Mouse (Mus musculus) midbrain, embryonic 16.5 days (tissue): ENCODE results near the gene Mical2. TPM values are rescaled to one million over a fixed set of nuclear protein-coding genes. Genes with fewer than 3 reads are reported as not detected.

Experiments
- ATAC-seq: fragments of 200-750 bp; cut with Nextera tagmentation; 2 replicates; pipeline ENCODE4 v1.8.0; 2017; ENCODE audit warnings: moderate TSS enrichment
- H3K27ac ChIP-seq: fragments of 300-500 bp; sonication (generic); 2 replicates; pipeline ENCODE4 v1.5.1; 2014; ENCODE audit warnings: mild to moderate bottlenecking, low read length, mixed read lengths
- H3K27me3 ChIP-seq: fragments of 300-500 bp; sonication (generic); 2 replicates; pipeline ENCODE4 v1.6.1; 2014; ENCODE audit warnings: low read depth, low read length, mixed read lengths; ENCODE audit not compliant: control insufficient read depth, insufficient read depth
- H3K36me3 ChIP-seq: fragments of 300-500 bp; sonication (generic); 2 replicates; pipeline ENCODE4 v1.6.1; 2014; ENCODE audit warnings: mild to moderate bottlenecking, low read length, moderate library complexity, mixed read lengths; ENCODE audit not compliant: control insufficient read depth, insufficient read depth
- H3K4me1 ChIP-seq: fragments of 300-500 bp; sonication (generic); 2 replicates; pipeline ENCODE4 v1.6.1; 2014; ENCODE audit warnings: mild to moderate bottlenecking, low read length, mixed read lengths; ENCODE audit not compliant: control insufficient read depth, insufficient read depth
- H3K4me2 ChIP-seq: fragments of 300-500 bp; sonication (generic); 2 replicates; pipeline ENCODE4 v1.6.1; 2014; ENCODE audit warnings: mild to moderate bottlenecking, low read length, mixed read lengths
- H3K4me3 ChIP-seq: fragments of 300-500 bp; sonication (generic); 2 replicates; pipeline ENCODE4 v1.5.1; 2014; ENCODE audit warnings: low read depth, mild to moderate bottlenecking, low read length, moderate library complexity, mixed read lengths
- H3K9ac ChIP-seq: fragments of 300-500 bp; sonication (generic); 2 replicates; pipeline ENCODE4 v1.6.1; 2014; ENCODE audit warnings: low read depth, low read length, mixed read lengths
- H3K9me3 ChIP-seq: fragments of 300-500 bp; sonication (generic); replicated peaks from 2 replicates; pipeline ENCODE4 v1.6.1; 2014; ENCODE audit warnings: mild to moderate bottlenecking, low read length, mixed read lengths; ENCODE audit not compliant: control insufficient read depth, poor library complexity, severe bottlenecking
- WGBS: fragments of 180-500 bp; shearing (Covaris S2); extraction: QIAGEN DNeasy Blood & Tissue Kit; methylation state at CpG from one replicate; pipeline ENCODE4 v1.1.7; 2014; 5-methylcytosine and 5-hydroxymethylcytosine counted together
- polyA plus RNA-seq: library from polyadenylated mRNA; unstranded; fragments of >200 nt; fragmentation: Nextera tagmentation; extraction: Ambion mirVana; gene quantifications from 2 replicates; pipeline ENCODE4 v1.2.1, GENCODE M21; 2015

The Mical2 gene
- polyA plus RNA-seq, 1 experiment from 2014 or later: 5.1 TPM

DNA sequence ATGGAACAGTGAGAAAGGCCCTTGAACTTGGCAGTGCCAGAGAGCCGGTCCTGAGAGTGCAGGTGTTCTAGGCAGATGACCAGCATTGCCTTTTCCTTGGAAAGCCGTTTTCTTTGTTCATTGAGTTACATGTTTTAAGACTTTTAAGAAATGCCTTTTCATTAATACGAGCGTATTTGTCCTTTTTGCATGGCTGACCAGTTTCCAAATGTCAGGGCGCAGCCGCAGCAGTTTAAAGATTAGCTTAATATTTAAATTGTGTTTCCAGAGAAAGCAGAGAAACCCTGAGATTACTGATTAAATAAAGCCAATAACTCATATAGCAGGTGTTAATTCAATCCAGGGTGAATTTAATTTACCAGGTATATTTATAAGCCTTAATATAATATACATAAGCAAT is 187.6 kb downstream of the Mical2 start:
- H3K36me3 ChIP-seq: no peaks in the 10 kb centered on the region
- no peak overlapping the region for H3K4me3 ChIP-seq
- H3K9me3 ChIP-seq: no peaks in the 10 kb centered on the region
- peaks cover 16% of the 10 kb centered on the region for H3K4me1 ChIP-seq
- H3K9ac ChIP-seq: no peak overlapping the region
- 71% methylated on average over 6 of the region's 6 CpGs for WGBS
- H3K27ac ChIP-seq: no peak overlapping the region
- ATAC-seq: no peak
- no peak overlapping the region for H3K4me2 ChIP-seq
- no peaks in the 10 kb centered on the region for H3K27me3 ChIP-seq

DNA sequence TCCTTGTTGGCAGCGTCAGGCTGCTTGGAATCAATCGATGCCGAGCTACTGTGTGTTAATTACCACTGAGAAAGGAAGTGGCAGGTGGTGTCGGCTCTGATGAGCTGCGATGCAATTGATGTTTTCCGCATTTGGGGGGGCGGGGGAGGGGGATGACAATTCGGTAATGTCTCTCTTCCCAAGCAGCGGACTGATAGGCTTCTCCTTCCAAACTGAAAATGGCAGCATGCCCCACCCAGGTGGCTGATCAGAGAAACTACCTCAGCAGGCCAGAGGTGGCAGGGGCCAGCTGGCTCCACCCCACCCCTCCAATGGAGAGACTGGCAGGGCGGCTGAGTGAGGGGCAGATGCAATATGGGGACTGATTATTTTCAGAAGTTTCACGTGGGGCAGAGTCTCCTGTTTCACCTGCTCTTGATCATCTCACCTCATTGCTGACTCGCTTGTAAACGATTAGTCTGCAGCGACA is 190.4 kb downstream of the Mical2 start:
- 12% methylated on average over 14 of the region's 14 CpGs for WGBS
- no peaks in the 10 kb centered on the region for H3K9me3 ChIP-seq
- H3K36me3 ChIP-seq: no peaks in the 10 kb centered on the region
- H3K27ac ChIP-seq: peak overlapping the region; percentile 12
- H3K27me3 ChIP-seq: no peaks in the 10 kb centered on the region
- H3K4me1 ChIP-seq: peaks cover 16% of the 10 kb centered on the region
- no peak overlapping the region for H3K4me3 ChIP-seq
- no peak overlapping the region for H3K9ac ChIP-seq
- ATAC-seq: peak; percentile 23; the same call in 1 of the 2 replicates
- H3K4me2 ChIP-seq: peak overlapping the region; percentile 6

GRCm38 (mm10) chr7:112416730-112417513 is 191.3 kb downstream of the Mical2 start:
- Histone ChIP-seq H3K4me2 (no peak overlapping the region), H3K36me3 (no peaks in the 10 kb centered on the region), H3K27me3 (no peaks in the 10 kb centered on the region), H3K9me3 (no peaks in the 10 kb centered on the region), H3K9ac (no peak overlapping the region), H3K4me1 (peaks cover 16% of the 10 kb centered on the region), H3K27ac (peak overlapping the region; percentile 12; the same call in 1 of the 2 replicates), H3K4me3 (no peak overlapping the region)
- 6% methylated on average over 6 of the region's 7 CpGs for WGBS
- ATAC-seq: 0 out of 2 replicates have a peak, but pooled peaks have one; percentile 50

DNA sequence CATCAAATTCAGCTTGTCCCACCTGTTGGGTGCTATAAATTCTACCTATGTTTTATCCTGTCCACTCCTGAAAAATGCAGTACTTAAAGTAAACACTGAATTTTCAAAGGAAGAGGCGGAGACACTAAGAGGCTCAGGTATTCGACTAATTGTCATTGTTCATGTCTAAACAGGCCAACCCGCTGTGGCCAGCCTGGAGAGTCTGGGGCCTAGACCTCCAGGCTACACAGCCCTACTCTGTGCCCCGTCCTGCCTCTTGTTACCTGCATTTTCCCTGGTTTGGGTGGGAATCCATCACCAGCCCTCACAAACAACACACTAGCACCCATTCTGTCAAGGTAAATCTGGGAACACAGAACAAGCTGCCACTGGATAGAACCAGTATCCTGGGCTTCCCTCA is 191.9 kb downstream of the Mical2 start:
- no peak overlapping the region for H3K27ac ChIP-seq
- ATAC-seq: 0 out of 2 replicates have a peak, but pooled peaks have one; percentile 42
- H3K4me3 ChIP-seq: no peak overlapping the region
- H3K4me2 ChIP-seq: no peak overlapping the region
- H3K27me3 ChIP-seq: no peaks in the 10 kb centered on the region
- 72% methylated on average over 4 of the region's 4 CpGs for WGBS
- H3K9me3 ChIP-seq: no peaks in the 10 kb centered on the region
- no peaks in the 10 kb centered on the region for H3K36me3 ChIP-seq
- H3K9ac ChIP-seq: no peak overlapping the region
- H3K4me1 ChIP-seq: peaks cover 16% of the 10 kb centered on the region

- H3K27ac ChIP-seq: no peak overlapping the region
- 87% methylated on average over 4 of the region's 4 CpGs for WGBS
- no peaks in the 10 kb centered on the region for H3K36me3 ChIP-seq
- H3K9ac ChIP-seq: no peak overlapping the region
- H3K9me3 ChIP-seq: no peaks in the 10 kb centered on the region
- no peak for ATAC-seq
- no peak overlapping the region for H3K4me2 ChIP-seq
- no peak overlapping the region for H3K4me3 ChIP-seq
- no peaks in the 10 kb centered on the region for H3K27me3 ChIP-seq
- peaks cover 6% of the 10 kb centered on the region for H3K4me1 ChIP-seq
These were observed 197.8 kb downstream of the Mical2 start for GRCm38 (mm10) chr7:112423438-112423837.

DNA sequence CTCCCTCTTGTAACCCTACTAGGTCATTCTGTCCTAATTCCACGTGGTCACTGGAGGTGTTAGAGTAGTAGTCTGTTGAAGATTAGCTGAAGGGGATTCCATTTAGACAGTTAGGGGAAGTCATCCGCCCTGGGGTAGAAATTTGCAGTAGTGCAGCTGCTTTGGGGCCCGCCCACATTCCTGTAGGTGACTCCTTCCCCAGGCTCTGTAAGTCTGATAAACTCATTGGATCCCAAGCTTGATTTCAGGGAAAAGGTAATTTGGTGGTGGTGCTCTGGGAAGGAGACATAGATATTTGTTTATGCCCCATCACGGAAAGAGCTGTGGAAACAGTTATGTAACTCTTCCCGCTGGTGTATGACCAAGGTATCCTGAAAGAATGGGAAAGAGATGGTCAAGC is 201.2 kb downstream of the Mical2 start:
- Histone ChIP-seq H3K9me3 (no peaks in the 10 kb centered on the region), H3K4me3 (no peak overlapping the region), H3K9ac (no peak overlapping the region), H3K36me3 (no peaks in the 10 kb centered on the region), H3K27ac (no peak overlapping the region), H3K4me1 (peaks cover 7% of the 10 kb centered on the region), H3K27me3 (no peaks in the 10 kb centered on the region), H3K4me2 (no peak overlapping the region)
- no peak for ATAC-seq
- WGBS: 67% methylated on average over 5 of the region's 5 CpGs

DNA sequence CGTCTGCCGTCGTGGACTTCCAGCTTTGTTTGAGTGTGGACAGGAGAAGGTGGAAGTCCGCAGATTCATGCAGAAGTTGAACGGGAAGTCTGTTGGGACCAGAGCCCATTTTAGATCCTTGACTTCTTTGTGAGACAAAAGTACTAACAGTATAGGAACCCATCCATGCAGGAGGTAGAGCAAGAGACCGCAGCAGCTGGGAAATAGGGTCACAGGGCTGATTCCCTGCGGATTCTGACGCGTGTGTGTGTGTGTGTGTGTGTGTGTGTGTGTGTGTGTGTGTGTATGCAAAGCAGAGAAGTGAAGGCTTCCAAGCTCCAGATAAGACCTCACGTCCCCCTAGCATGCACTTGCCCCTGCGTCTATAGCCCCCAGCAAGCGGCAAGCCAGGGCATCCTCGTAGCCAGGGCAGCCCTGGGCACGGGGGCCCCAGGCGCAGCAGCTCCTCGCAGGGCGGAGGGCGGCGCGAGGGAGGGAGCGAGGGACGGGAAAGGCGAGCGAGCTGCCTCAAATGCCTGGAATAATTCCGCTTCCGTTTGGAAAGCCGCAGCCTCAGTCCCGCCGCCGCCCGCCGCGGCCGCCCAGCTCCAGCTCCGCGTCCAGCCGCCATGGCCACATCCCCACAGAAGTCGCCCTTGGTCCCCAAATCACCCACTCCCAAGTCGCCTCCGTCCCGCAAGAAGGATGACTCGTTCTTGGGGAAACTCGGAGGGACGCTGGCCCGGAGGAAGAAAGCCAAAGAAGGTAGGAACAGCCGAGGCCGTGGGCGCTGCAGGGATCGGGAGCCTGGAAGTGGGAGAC is 201.9 kb downstream of the Mical2 start, which contains the start of gene Parva:
Gene Parva, plus strand, starts transcription at position 149 of the 801 bp plus-strand sequence.
- WGBS: 2% methylated on average over 46 of the region's 49 CpGs

DNA sequence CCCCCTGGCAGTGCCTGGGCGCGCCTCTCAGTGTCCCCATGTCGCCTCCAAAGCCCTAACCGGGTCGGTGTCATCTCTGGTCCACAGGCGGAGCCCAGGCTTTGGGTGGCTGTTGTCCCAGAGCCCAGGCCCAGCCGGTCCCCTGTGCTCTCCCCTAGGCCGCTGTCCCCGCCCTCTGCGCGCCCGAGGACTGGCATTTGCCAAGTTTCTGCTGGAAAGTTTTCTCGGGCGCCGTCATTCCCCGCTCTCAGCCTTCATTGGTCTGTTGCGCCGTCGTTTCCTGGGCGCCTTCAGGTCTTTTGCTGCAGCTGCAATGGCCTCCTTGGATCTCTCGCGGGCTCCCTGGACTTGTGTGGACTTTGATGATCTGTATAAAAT is 202.5 kb downstream of the Mical2 start:
- WGBS: 1% methylated on average over 22 of the region's 22 CpGs
- peak; percentile 88 for ATAC-seq
- Histone ChIP-seq H3K4me1 (peaks cover 7% of the 10 kb centered on the region), H3K9me3 (no peaks in the 10 kb centered on the region), H3K4me2 (peak overlapping the region; percentile 97), H3K36me3 (no peaks in the 10 kb centered on the region), H3K27me3 (no peaks in the 10 kb centered on the region), H3K9ac (peak overlapping the region; percentile 75), H3K27ac (peak overlapping the region; percentile 77), H3K4me3 (peak overlapping the region; percentile 63)

More for the DNA sequence above, 201.9 kb downstream of the Mical2 start, which contains the start of gene Parva:
- no peaks in the 10 kb centered on the region for H3K9me3 ChIP-seq
- peak within 1 kb of the TSS; percentile 77 for H3K27ac ChIP-seq
- H3K36me3 ChIP-seq: no peaks in the 10 kb centered on the region
- H3K4me3 ChIP-seq: peak within 1 kb of the TSS; percentile 63
- no peaks in the 10 kb centered on the region for H3K27me3 ChIP-seq
- peaks cover 7% of the 10 kb centered on the region for H3K4me1 ChIP-seq
- peak within 1 kb of the TSS; percentile 75 for H3K9ac ChIP-seq
- peak; percentile 93 for ATAC-seq
- H3K4me2 ChIP-seq: peak within 1 kb of the TSS; percentile 97
